Mouse (Mus musculus) small intestine, adult 2 months (tissue): Measurements from ENCODE around the gene Fgf7.

Experiments used
- CTCF ChIP-seq: fragments of 200-500 bp; IDR thresholded peaks from 2 replicates; pipeline ENCODE4 v1.5.1; 2012; ENCODE audit warnings: low read depth, mild to moderate bottlenecking, control low read depth, inconsistent platforms, low read length, moderate library complexity, mixed read lengths; ENCODE audit not compliant: insufficient replicate concordance, insufficient read length; ENCODE audit errors: extremely low read depth
- POLR2A ChIP-seq: fragments of 200-500 bp; IDR thresholded peaks from 2 replicates; pipeline ENCODE4 v1.6.1; 2012; ENCODE audit warnings: low read depth, mild to moderate bottlenecking, control low read depth, inconsistent platforms, low read length, moderate library complexity

DNA sequence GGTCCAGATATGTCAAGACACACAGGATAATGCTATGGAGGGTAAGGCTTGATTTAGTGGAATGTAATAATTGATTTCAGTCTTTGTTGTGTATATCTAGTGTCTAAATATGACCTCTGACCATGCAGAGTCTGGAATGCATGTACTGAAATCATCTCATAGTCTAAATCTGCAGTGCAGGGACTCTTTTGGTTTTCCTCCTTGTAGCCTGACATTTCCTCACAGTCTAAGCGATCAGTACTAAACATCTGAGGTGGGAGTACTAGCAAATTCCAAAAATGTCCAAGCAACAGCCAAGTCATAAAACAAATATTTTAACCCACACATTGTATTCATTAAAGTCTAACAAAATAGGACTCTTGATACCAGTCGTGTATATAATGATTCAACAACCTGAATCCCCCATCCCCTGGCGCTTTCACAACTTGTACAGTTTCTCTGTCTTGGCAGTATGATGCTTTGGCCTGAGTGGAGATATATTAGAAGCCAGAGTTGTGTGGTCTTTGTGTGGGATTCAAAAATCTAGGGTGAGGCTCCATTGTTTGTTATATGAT lies 30.9 kb downstream of the Fgf7 start:
- no peak for TF ChIP-seq CTCF
- no peak for TF ChIP-seq POLR2A
